Mouse (Mus musculus): ENCODE data around the gene Elavl1.

Elavl1 gene

DNA sequence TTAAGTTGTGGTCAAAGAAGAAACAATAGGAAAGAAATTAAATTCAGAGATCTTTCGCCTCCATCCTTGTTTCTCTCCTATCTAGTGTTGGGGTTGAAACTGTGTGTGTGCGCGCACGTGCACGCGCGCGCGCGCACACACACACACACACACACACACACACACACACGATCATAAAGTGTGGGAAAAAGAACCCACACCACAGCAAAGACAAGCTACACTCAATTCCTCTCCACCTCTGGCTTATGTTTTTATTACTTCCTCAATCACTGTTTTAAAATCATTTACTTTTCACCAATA, 5.7 kb downstream of the Elavl1 start:
- no peak for DNase-seq

DNA sequence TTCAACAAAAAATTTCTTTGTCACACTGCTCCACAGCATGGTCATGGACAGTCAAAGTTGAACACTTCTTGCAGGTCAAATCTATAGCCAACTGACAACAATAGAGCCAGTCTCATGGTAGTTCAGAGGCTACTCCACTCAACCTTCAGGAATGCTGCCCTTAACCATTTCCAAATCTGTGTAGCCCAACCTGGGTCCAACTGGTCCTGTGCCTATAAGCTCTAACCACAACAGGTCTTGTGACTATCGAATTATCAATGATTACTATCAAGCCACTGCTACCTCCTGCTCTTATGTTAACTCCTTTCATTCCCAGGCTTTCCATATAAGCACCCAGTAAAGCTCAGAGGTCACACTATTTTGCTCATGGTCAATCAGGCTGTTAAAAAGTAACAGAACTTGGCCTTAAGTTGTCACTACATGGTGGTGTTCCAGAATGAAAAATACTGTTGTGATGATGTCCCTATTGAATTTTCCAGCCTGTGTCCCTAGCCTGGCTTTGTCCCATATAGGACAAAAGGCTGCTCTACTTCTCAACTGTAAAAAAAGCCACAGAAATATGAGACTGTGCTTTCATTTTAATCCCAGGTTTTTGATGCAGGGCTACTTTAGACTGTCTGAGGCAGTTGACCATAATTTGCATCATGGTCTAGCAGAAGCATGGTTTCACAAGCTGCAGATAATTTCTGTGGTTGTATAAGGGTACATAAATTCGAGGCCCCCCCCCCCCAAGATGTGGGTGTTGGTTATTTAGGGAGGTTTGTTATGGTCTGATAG, 6.2 kb downstream of the Elavl1 start:
- no peak for DNase-seq

DNA sequence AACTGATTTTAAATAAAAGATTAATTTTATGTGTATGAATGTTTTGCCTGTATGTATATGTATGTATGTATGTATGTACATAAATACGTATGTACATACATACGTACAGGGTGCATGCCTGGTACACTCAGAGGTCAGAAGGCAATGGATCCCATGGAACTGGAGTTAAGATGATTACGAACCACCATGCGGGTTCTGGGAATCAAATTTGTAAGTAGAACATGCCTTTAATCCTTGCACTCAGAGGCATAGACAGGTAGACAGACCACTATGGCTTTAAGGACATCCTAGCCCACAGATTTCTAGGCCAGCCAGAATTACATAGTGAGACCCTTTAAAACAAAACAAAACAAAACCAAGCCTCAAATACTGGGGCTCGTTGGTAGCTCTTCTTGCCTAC, 7.1 kb downstream of the Elavl1 start:
- no peak for DNase-seq

DNA sequence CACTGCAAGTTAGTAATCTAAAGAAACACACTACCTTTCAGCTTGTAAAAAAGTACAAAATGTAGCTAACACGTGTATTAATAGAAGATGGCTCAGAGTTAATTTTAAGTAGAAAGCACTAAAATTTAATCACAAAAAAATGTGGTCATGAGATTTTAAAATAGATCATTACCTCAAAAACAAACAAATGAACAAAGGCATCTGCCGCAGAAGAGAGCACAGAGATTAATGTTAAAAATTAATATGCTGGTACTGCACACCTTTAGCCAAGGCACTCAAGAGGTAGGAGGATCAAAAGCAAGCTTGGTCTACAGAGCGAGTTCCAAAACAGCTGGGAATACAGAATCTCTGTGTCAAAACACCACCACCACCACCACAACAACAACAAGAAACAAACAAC, 10.4 kb downstream of the Elavl1 start:
- DNase-seq, result no peak

DNA sequence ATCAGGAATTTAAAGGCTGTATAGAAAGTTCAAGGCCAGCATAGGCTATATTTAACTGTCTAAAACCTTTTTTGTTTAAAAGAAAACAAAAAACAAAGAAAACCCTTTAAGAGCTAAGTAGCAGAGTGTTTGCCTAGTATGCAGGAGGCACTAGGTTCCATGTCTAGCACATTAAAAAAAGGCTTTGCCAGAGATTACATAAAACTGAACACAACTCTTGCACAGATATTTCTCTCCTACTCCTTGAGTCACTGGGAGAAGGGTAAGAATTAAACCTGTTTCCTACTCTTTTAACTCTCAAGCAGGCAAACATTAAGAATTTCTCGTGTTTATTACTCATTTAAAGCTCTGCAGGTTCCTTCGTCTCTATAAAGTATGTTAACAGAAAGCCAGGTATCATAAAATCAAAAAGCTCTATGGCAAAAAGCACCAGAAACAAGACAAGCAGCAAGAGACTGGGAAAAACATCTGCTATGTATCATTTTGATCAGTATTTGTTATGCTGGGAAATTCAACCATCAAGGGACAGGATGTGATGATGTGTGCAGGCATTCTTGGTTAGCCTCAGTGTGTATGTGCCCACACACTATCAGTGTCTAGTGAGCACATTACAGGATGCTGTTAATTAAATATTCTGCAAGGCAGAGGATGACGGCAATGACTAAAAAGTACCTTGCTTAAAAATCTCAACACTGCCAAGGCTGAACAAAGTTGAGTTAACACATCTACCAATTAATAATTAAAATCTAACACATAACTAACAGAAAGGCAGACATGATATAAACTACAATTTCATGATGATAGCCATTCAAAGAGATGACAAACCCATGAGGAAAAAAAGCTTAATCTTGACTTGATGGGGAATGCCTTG, 11.7 kb downstream of the Elavl1 start:
- no peak for DNase-seq

DNA sequence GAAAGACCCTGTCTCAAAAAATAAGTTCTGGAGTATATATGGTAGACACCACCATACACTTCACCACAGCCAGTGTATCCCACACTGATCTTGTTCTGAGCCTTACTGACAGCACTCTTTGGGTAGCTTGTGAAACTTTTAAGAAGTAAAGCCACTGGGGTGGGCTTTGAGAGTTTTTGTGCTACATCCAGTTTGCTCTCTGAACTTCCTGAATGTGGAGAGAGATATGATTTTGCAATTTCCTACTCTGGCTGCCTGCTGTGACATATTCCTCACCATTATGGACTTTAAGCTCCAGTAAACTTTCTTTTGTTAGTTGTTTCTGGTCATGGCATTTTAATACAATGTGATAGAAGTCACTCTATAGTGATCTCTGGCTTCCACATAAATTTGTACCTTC, 13.1 kb downstream of the Elavl1 start:
- DNase-seq, result no peak

DNA sequence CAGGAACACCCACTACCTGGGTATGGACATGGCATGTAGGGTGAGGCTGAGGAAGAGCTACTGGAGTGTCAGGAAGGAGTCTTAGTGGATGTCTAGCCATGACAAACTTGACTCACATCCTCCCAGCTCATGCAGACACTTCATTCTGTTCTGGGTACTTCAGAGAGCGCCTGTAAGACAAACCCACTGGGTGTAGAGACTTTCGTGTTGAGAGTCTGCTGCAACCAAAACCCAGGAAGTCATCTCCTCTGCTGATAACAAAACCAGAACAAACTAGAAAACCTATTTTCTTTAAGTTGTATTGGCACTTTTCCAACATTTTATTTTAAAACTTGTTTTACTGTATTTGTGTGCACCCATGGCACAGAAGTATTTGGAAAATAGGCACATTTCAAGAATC, 19.4 kb downstream of the Elavl1 start:
- no peak for DNase-seq

DNA sequence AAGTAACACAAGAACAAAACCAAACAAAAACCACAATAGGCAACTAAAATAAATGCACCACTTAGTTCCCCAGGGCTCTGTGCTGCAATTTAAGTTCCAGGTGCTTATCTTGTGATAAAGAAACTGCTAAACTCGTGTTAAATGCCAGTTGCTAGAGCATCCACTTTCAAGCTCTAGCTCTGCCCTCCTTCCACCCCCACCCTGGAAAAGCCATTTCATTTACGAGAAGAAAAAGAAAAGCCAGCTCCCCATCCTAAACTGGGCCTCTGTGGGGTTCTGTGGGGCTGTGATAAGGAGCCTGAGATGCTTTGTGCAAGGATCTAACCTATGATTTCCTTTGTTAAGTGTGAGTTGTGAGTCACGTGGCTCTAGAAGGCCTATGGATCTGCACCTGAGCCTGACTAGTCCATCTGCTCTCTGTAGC, 21.1 kb downstream of the Elavl1 start:
- no peak for DNase-seq

DNA sequence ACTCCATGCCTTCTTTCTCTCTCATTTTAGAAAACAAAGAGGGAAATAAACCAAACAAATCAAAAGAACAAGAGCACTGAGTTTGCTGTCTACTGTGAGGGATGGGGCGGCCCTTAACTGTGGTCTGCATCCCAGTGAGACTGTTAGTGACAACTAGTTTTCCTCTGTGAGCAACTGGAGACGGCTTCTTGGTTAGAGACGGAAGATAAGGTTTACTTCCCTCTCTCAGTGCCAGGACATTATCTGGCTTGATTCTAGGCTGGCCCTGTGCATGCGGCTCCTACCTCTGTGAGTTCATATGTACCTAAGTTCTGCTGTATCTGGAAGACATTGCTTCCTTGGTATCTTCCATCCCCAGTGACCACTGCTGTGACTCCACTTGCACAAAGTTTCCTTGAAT, 27.4 kb downstream of the Elavl1 start:
- DNase-seq, result no peak

DNA sequence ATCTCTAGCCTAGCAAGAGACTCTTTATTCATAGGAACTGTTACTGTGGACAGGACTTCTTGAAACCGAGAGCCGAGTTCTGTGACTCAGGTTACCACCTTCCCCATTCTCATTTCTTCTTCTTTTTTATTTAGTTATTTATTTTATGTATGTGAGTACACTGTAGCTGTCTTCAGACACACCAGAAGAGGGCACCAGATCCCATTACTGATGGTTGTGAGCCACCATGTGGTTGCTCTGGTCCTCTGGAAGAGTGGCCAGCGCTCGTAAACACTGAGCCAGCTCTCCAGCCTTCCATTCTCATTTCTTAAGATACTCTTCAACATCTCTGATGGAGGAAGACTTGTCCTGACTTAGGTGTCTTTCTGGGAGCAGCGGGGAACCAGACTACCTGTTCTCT, 32.5 kb downstream of the Elavl1 start:
- no peak for DNase-seq

DNA sequence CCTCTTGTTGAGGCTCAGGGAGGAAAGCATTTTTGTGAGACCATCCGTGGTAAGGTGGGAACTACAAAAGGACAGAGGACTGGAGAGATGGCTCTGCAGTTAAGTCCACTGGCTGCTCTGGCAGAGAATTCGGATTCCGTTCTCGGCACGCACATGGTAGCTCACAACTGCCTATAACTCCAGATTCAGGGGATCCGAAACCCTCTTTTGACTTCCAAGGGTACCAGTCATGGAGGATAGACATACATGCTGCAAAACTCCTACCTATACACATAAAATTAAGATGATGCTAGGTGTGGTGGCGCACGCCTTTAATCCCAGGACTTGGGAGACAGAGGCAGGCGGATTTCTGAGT, 49.1 kb downstream of the Elavl1 start:
- no peak for DNase-seq

DNA sequence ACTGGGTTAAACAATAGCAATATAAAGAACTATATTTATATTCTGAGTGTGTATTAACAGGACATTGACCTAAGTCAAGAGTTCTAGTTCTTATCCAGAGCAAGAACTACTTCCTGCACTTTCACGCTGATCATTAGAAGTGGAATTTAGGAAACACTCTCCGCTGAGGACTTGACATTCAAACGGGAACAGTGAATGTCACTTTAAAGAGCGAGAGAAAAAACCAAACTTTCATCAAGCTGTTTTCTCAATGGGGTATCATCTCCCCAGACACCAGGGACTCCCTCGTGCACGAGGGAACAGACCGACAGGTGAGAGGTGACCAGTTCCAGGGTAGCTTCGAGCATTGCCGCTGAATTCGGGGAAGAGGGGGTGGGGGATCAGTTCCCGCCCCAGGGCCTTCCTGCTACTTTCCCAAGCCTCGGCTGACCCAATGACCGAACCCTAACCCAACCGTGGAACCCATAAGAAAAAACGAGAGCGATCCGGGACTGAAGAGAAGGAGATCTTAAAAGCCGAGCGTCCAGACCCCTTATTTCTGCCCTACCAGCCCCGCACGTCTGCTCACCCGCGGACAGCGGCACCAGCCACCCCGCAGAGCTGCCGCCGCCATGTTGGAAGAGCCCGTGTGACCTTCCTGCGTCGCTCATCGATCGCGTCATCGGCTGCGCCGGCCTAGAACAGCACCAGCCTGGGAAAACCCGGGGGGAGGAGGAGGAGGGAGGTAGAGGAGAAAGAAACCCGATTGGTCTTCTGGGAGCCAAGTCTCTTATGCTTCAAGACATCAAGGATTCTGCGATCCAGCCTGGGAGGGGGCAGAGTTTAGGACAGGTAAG, 49.7 kb downstream of the Elavl1 start, which contains the start of gene Timm44:
Gene Timm44, minus strand, starts transcription at position 639 of the 836 bp plus-strand sequence.
- DNase-seq, result peak; percentile 95

DNA sequence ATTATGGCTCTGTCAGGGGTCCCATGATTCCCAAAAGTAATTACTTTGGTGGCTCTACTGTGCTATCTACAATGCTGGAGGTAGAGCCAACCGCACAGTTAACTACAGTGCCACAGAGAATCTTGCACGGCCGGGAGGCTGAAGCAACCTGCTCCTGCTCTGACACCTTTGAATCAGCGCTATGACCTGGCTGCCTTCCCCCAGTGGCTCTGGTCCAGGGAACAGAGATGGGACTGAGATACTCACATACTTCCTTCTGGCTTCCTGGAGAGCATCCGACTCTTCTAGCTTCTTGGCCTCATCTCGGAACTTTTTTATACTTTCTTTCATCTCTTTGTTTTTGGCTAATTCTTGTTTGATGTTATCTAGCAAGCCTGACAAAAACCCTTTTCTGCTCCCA, 55.6 kb downstream of the Elavl1 start:
- no peak for DNase-seq

DNA sequence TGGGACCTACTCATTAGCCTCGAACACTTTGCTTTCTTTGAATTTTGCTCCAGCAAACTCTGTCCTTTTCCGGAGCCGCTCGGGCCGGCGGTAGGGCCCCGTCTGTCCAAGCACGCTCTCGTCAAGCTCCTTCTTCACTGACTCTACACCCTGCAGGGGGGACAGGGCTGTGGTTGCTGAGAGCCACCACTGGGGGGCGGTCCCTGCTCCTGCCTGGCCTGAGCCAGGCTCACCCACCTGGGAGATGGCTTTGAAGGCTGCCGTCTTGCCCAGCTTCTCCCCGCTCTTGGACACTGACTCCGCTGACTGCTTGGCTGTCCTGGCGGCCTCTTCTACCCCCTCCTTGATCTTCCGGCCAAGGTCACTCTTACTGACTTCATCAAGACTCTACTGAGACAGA, 57.6 kb downstream of the Elavl1 start:
- DNase-seq, result peak; percentile 27 to 34

DNA sequence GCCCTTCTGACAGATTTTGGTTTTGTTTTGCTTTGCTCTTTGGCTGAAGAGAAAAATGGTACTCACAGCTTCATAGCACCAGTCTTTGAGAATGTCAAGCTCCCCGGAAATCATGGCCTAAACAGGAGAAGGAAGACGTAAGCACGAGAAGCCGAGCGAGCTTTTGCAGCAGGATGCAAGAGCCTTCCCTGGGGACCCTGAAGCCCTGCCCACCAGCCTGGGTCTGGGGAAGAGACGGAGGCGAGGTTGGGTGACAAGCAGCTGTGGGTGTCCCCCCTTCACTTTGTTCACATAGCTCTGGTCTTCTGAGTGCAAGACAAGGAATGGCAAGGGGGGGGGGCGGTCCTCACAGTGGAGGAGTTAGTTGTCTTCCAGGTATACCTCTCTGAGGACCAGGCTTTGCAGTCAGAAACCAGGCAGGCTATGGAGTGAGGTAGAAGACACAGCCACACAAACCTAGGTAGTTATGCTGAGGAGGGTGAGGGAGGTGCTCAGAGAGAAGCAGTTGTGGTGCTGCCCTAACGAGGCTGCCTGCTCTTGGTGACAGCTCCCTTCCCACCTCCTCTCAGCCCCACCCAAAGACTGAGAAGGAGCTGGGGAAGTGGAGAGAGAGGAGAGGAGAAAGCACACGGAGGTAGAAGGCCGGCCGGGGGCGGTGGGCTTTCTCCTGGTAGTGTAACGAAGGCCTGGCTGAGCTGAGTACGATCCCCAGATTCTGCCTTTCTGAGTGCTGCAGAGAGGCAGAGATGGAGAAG, 59.9 kb downstream of the Elavl1 start:
- peak in 1 of 2 experiments; percentile 34 for DNase-seq

DNA sequence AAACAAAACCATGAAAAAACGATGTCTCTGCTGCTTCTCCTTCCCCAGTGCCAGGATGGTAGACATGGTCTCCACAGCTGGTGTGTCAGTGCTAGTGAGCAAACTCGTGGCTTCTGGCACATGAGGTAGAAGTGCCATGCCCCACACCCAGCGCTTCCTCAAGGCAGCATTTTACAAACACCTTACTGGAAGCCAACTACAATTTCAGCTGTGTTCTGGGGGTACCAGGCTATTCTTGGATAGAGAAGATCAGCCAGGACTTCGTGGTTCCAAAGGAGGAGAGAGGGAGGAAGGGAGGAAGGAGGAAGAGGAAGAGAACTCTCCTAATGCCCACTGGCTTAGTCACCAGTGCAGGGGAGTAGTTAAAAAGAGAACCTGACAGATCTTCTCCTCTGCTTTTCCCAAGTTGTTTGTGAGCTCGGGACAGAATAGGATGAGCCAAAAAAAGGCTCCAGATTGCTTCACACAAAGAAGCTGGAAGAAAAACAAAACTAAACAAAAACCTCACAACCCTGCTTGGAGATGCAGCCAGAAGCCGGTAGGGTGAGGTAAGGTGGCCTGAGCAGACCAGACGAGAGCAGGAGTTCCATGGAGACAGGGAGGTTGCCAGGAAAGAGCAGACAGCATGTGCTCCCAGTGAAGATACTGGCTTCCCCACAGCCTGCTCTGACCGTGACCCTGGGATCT, 62.0 kb downstream of the Elavl1 start:
- DNase-seq, result no peak

DNA sequence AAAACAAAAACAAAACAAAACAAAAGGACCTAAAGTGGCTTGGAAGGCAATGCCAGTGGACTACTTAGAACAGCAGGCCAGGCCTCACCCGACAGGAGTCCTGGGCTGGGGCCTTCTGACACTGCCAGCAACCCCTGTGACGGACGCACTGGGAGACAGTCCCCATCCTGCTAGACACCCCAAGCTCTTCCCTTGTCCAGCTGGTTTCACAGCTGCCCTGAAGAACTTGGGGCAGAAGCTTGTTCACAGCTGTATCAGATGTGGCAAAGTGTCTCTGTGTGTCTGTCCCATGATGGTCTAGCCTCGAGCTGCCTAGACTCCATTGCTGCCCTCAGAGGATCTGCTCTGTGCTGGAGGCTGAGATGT, 65.4 kb downstream of the Elavl1 start:
- DNase-seq, result no peak

DNA sequence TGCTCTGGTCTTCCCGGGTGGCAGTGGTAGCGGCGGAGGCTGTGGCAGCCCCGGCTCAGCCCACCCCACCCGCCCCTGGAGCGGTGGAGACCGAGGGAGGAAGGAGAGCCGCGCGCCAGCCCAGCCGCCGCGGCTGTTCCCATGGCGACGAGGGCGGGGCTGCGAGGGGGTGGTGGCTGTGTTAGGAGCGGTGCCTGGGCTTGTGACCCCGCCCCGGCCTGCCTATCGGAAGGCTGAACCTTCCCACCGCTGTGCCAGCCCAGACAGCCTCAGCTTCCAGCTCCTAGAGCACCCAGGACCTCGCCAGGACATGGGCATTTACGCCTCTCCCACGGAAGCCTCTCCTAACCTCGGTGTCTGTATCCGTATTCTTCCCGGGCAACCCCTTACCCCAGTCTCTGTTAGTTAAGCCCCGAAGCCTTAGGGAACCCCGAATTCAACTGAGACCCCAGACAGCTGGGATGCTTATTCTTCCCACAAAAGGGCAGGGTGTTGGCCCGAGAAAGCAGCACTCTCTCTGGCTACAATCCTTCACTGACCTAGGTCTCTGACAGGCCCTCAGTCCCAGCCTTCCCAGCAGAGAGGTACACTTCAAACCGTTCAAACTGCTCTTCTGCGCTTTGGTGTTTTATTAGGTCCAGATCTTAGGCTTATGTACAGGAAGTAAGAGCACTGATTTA, 65.9 kb downstream of the Elavl1 start, which contains the start of gene Ctxn1:
Gene Ctxn1, minus strand, starts transcription at position 150 of the 680 bp plus-strand sequence.
- peak; percentile 96 to 97 for DNase-seq

DNA sequence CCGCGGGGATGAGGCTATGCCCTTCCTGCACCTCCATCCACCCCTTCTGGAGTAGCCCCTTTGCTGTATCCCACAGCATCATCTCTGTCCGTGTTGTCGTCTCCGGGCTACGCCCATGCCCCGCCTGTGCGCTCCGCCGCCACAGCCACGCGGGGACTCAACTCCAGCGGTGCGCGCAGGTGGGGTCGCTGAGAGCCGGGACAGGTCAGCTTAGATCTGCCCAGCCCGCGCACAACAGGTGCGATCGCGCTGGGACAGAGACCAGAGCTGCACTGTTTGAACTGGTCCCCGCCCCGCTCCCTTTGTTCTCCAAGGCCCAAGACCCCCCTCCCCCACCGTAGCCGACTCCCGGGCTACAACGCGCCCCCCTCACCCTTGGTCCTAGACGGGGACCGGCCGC, 66.5 kb downstream of the Elavl1 start:
- peak in 1 of 2 experiments; percentile 42 for DNase-seq

DNA sequence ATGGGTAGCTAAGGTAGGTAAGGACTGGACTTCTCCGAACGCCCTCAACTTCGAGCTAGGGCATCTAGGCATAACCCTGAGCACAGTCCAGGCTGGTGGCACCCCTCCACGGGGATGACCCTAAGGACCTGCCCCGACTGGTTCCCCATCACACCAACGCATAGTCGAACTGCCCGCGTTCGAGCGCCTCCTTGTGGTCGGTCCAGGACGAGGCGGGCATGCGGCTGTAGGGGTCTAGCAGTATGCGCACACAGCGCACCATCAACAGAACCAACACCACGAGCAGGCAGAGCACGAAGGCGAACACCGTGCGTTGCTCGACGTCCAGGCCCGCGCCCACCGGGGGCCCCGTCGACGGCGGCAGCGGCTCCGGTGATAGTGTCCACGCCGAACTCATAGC, 67.0 kb downstream of the Elavl1 start:
- peak; percentile 84 to 89 for DNase-seq

DNA sequence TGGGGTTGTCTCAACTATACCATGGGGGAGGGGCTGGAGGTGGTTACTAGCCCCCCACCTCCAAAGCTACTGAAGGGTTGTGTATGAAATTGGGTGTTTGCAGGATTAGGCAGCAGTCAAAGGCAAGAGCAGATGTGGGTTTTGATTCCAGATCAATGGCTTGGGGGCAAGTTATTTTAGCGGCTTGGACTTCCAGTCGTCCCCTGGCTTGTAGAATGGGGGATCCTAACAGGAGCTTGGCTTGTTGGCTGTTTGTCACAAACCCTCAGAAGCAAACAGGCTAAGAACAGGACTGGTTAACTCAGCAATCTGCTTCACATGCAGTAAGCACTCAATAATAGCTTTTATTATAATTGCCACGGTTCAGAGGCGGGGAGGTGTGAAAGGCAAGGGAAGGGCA, 67.9 kb downstream of the Elavl1 start:
- DNase-seq, result no peak
